Mouse (Mus musculus): ENCODE measurements around the gene Nsg1.

The Nsg1 gene

DNA sequence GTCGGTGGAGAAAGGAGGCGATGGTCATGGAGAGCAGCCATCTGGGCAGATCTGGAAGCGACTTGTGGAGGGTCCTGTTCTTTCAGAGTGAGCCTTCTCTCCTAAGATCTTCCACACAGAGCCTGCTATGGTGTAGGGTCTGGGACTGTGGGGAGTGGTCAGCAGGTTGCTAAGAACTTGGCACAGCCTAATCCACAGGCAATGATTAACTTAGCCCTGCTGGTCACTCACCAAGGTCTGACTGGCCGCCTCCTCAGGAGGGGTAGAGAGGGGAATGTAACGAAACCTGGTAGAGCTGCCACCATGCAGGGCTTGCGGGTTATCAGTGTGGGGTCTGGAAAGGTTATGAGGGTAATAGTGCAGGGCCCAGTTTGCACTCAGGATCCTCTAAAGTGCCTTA is 18.8 kb downstream of the Nsg1 start:
- DNase-seq = peak; percentile 54

DNA sequence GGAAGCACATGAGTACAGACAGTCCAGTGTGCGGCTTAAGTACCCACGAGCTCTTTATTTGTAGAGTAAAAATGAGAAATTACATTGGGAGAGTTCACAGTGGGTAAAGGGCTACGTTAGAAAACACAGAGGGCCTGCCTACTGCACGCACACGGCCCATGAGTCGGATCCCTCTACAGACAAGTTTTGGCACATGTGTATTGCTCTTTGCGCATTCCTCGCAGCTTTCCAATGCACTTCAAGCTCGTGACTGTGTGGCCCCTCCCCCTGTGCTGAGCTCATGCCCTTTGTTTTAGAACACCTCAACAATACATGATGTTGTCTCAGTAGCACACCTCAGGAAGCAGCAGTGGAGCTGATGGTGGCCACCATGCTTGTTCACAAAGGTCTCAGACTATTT is 22.5 kb downstream of the Nsg1 start:
- no peak for DNase-seq

DNA sequence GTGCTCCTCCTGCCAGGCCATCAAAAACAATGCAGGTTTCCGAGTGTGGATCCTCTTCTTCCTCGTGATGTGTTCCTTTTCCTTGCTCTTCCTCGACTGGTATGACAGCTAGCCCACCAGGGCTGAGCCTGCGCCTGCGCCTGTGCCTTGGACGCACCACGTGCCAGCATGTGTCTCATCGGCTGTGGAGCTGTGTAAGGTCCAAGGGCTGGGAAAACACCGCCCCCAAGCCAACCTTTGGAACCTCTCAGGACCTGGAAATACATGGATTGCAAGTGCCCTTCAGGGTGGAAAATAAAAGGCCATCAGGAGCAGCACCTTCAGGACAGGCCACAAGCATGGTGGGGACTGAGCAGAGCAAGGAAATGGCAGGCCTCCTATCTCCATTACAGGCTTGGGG is 23.5 kb downstream of the Nsg1 start:
- peak; percentile 73 to 77 for DNase-seq

DNA sequence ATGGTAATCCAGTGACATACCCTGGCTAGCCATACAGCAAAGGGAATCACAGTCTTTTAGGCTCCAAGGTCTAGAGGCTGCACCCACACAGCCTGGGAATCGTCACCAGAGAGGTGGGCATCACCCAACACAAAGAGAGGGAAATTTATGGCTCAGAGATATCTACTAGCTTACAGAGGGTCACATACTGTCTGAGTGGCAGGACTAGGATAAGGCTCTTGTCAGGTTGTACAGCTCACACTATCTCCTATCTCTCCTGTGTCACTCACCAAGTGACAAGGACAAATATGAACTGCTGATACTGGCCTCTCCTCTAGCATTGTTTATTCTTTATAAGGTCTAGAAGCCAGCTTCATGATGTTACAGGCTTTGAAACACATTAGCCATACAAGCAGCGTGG is 30.4 kb downstream of the Nsg1 start:
- no peak for DNase-seq

DNA sequence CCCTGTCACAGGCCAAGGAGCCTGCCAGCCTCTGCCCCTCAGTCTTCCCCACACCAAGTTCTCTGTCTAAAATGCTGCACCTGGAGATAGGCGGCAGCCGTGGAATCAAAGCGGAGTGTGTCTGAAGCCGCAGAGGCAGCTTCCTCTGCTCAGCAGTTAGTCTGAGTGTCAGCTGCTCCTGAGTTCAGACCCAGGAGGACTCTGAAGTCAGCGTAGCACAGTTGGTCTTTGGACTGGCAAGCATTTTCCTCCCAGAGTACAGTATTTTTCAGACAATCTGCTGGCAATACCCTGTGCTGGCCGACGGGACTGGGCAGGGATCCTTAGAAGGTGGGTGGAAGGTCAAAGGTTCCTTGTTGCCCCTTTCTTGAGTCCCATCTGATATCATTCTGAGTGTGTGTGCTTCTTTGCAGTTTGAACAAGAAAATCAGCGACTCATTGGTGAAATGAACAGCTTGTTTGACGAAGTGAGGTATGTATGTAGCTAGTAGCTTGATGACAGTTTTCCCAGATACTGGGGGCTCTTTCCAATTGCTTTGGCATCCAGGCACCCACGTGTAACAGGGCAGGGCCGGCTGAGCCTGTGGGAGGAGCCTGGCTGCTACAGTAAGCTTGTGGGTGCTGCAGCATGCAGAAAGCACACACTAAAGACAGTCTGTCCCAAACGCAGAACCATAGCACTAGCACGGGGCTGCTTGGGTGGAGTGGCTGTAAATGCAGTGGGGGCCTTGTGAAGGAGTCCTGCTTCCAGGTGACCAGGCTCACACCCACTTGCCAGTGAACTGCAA is 33.0 kb downstream of the Nsg1 start:
- peak; percentile 56 to 73 for DNase-seq

DNA sequence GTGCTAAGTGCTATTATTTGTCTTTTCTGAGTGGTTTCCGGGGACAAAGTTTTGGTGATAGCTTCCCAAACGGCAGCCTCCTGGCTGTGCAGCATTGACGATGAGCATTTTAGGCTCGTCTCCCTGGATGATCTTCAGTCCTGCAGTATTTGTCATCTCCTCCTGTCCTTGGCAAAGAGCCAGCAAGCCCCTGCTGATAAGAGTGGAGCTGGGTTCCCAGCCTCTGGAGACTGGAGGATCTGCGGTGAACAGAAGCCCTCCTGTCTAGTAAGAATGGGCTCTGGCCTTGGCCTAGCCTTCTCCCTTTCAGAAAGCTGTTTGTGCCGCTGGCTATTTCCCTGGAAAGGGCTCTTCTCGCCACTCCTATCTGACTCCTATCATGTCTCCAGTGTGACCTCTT is 38.0 kb downstream of the Nsg1 start:
- no peak for DNase-seq

DNA sequence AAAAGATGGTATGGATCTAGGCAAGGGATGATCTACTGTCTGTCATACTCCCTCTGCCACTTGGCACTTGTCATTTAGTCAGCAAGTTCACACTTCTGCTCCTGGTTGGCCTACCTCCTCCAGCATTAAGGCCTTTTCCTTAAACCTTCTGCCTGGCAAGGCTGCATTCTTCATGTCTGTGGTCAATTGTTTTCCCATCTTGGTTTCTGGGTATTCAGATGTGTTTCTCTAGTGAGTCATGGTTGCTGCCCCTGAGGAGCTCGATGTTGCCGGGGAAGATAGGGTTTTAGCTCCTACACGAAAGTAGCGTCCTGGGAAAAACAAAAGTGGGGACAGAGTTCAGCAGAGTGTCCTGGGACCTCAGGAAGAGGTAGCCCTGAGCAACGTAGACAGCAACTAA is 40.4 kb downstream of the Nsg1 start:
- no peak for DNase-seq

DNA sequence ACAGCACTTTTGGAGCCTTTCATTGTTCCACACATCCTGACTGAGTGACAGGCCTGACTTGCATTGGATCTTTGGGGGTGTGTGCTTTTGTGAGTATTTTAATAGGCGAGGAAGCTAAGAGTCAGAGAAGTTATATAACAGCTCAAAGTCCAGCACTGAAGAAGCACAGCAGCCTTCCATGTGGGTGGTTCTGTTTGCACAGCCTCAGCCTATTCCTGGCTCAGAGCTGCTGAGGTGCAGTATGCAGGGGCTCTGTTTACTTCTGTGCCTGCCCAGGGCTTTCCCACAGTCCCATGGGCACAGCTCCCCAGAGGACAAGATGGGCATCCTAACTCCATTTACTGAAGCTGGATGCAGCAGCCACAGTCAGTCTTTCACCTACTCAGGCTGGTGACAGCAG is 42.7 kb downstream of the Nsg1 start:
- DNase-seq = peak; percentile 53 to 78

DNA sequence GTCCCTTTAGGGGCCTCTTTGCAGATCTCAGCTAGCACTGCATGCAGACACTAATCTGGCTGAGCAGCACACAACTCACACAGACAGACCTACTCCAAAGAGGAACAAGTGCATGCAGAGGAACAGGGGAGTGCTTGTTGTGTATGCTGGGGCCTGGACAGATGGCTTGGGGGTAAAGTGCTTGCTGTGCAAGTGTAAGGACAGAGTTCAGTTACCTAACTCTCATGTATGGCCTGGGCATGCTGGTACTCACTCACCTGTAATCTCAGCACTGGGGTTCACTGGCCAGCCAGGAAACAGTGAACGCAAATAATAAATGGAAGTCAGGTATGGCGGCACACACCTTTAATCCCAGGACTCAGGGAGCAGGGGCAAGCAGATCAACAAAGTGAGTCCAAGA is 45.2 kb downstream of the Nsg1 start:
- peak in 1 of 2 experiments; percentile 17 for DNase-seq

DNA sequence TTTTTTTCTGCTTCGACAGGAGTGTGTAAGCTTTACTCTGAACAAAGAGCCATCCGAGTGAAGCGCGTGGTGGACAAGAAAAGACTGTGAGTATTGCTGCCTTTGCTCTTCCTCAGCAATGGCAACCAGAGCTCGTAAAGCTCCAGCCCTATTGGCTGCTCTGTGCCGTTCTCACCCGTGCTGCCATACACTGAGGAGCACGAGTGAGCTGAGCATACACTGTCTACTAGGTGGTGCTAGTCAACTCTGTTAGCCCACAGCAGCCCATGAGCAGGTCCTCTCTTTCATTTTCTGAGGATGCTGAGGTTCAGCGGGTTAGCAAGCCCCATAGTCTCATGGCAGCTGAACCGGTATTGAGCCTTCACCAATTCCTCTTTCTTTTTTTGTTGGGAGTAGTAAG is 52.9 kb downstream of the Nsg1 start:
- DNase-seq = no peak

DNA sequence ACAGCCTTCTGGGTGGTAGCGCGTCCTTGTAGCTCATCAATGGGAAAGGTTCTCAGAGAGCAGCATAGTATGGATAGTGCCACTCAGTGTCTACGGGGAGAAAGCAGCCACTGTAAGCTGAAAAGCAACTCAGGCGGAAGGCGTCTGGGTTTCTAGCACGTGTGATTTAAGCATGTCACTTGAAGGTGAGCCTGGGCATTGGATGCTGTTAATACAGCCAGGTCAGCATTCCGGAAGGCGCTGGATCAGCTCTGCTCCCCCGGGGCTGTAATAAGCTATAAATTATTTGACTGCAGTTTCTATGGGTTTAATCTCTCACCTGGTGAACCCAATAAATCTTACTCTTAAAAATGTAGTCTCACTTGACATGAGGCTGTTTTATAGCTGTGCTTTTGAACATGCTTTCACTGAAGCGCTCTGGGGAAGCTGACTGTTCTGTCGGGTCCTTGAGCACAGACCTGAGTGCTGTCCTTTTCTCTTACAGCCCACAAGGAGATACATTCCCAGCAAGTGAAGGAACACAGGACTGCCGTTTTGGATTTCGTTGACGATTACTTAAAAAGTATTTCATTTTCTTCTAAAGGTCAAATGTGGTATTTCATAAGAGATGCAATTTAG is 53.5 kb downstream of the Nsg1 start:
- no peak for DNase-seq

DNA sequence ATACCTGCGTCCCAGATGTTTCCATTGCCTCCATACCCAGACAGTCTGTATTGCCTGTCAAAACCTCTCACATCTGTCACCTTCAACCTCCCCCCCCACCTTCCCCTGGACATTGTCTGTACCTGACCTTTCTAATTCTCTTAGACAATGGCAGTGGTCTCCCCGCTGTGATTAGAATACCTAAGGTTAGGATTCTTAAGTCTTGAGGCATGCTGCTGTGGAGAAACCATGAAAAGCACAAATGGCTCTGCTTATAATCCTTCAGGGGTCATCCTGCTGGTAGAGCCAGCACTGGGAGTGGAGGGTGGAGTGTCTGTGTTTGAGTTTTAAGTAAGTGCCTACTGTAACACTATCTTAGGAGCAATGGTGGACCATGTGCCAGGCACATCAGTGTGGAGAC is 56.8 kb downstream of the Nsg1 start:
- DNase-seq = no peak

DNA sequence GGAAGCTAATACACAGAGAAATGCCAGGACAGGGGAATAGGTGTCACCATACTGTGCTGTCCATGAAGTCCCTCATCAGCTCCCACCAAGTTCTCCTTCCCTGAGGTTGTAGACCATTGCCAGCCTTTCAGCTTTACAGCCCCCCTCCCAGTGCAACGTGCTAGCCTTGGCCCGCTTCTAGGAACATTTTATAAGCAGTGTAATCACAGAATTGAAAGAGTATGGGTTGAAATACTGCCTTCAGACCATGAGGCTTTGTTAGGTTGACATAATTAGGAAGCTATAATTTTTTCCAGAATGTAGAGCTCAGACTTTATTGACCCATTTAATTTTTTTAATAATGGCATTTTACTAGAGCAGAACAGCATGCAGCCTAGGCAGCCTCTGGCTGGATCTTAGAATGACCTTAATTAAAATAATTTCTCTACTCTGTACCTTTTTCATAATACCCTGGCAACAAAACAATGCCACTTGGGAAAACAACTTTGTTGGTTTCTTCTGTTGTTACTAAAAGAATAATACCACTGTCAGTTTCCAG is 60.5 kb downstream of the Nsg1 start:
- DNase-seq = no peak

DNA sequence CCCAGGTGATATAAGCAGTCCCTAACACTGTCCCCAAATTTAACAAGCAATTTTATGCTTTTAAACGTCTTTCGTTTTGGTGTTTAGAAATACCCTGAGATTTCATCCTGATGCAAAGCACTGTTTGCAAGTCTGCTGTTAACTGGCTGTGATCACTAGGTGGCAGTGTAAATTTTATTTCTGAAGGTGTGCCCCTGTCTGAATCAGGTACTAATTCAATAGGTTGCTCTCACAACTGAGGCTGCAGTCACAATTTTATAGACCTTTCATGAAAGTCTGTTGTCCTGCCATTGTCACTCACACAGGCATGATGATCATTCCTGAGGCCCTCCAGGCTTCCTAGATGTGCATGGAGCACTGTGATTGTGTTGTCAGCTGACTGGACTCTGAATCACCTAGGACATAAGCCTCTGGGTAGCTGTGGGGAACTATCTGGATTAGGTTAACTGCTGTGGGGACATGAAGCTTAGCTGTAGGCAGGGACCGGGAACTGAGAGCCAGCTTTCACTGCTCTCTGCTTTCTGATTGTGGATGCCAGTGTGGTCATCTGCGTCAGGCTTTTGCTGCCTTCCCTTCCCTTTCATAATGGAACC is 62.1 kb downstream of the Nsg1 start:
- no peak for DNase-seq

DNA sequence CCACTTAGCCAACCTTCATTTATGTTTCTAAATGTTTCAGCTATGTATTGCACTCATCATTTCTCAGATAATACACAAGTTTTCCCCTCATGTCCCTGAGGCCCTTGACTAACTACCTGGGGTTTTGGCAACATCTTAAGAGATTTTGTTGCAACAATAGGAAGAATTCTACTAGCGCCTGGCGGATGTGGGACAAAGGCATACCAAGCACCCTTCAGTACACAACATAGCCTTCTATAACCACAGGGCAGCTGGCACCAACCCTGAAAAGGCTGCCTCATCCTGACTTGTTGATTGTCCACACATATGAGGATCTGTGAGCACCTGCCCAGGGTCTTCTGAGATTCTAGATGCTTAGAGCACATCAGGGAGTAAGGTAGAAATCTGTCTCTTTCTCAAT is 65.4 kb downstream of the Nsg1 start:
- no peak for DNase-seq

DNA sequence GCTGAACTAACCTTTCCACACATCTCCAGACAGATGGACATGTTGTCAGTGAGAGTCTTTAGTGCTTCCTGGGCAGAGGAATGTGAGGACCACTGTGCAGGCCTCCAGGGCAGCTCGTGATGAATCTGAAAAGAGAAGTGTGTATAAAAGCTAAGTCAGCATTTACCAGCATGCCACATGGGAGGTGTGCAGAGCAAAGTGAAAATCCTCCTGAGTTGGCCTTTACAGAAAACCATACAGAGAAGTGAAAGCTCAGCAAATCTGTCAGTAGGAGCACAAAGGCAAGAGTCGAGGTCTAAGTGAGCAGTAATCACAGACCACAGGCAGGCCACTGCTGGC is 67.8 kb downstream of the Nsg1 start:
- DNase-seq = no peak

DNA sequence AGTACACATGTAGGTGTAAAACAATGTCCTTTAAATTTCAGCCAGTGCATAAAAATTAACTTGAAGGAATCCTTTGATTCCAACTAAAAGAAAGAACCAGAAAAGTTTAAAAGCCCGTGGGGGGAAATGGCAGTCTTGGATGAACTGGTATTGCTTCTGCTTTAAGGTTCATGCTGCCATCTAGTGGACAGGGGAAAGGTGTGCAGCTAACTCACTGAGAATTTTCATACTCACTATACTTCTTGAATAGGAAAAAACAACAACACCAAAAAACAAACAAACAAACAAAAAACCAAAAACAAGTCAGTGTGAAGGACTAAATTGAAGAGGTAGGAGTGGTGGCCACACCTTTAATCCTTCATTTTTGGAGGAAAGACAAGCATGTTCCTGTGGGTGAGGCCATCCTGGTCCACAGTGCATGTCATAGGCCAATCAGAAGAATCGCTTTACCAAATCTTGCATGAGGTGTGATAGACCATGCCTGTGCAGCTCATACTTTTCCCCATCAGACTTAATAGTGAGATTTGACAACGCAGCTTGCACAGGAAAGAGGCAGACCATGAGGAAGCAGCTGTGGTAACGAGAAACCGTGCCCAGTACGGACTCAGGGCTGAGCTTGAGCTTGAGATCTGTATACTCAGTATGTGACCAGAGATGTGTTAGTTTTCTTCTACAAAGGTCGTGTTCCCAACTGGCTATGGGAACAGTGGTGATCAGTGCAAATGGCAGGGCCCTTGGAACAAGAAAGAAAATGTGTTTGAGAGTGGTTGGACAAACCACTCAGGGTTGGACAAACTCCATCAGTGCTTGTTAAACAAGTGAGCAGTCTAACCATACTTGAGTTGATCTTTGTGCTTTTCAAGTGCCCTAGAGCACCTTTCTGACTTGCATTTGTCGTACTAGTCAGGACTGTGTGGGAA is 68.4 kb downstream of the Nsg1 start:
- peak in 1 of 2 experiments; percentile 25 for DNase-seq

DNA sequence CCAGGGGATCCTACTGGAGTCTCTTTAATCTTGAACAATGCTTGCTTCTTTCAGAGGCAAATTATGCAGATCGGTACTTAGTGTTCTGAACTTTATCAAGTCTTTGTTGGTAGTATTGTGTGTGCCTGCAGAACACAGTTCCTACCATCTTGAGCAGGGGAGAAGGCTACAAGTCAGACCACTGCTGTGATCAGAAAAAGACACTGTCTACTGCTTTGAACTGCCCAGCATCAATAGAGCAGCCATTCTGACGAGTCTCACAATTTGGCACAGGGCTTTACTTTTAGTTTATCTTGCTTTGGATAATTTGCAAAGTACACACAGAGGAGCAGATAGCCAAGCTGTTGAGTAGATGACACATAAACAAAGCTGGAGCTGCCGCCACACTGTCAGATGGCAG is 69.1 kb downstream of the Nsg1 start:
- no peak for DNase-seq

DNA sequence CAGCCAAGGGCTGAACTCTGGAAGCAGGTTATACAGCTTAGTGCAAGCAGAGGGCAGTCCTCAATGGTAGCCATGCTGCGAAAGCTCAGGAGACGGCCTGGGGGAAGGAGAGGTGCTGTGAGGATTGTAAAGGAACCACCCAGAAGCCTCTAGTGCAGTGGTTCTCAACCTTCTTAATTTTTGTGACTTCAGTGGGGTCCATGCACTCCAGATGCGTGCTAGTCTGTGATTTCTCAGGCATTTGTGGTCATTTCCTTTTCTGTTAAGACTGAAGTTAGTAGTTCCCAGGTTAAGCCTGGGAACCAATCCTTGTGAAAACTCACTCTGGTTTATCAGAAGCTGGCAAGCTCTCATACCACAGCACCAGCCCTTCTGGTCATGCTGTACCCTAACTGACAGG is 69.6 kb downstream of the Nsg1 start:
- DNase-seq = no peak
